Mouse (Mus musculus): ENCODE data around the gene Cnot9.
"Not testable (repeated sequence)": the region's sequence is repeated elsewhere in the genome, so short reads cannot be mapped to it uniquely, and the experiment has no call there.

The Cnot9 gene

DNA sequence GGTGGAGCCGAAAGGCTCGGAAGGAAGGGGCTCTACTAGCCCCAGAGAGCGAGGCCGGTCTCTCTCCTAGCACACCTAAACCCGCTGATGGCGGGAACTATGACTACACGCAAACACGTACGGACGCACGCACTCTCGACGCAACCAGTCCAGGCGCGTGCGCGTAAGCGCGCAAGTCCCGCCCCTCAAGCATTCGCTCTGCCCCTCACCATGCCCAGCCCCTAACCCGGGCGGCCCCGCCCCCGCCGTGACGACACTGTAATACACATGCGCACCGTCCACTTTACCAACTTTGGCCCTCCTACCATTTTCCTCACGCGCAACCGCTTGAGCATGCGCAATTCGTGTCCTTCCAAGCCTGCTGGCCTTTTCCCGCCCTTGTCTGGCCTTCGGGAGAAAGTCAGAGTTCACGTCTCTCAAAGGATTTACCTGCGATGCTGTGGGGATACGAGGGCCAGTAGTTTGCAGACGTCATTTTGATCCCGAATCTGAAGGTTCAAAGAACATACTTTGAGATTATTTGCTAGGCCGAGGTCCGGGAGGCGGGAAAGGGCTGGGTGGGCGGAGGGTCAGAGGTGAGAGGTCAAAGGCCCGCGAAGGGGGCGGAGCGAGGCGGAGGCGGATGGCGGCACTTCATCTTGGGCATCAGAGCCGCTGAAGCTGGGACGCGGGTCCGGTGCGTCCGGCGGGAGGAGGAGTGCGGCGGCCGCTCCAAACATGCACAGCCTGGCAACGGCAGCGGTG lies at the start of gene Cnot9:
TSS of gene Cnot9 (plus strand) at position 338 of the 744 bp plus-strand sequence.
- in situ Hi-C loops (cut with MboI) = no loop called here

DNA sequence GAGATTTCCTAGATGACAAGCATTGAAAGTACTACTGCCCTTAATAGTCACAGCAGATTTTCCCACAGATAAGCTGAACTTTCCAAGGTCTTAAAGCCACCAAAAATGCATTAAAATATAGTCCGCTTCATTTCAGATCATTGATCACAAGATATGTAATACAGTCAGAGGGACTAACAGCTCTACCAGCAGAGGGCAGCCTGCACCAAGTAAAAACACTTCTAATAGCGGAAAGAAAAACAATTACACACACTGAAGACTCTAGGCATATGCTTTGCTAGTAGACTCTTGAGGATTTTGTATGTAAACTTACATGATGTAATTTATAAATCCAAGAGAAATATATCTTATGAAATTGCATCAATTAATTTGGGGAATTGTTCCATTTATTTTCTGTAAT lies 45.6 kb upstream of the Cnot9 start:
- in situ Hi-C loops (cut with MboI) = no loop called here

- in situ Hi-C loops (cut with MboI) = no loop called here
Measured at GRCm38 (mm10) chr1:74485792-74486191, 20.1 kb upstream of the Cnot9 start.

DNA sequence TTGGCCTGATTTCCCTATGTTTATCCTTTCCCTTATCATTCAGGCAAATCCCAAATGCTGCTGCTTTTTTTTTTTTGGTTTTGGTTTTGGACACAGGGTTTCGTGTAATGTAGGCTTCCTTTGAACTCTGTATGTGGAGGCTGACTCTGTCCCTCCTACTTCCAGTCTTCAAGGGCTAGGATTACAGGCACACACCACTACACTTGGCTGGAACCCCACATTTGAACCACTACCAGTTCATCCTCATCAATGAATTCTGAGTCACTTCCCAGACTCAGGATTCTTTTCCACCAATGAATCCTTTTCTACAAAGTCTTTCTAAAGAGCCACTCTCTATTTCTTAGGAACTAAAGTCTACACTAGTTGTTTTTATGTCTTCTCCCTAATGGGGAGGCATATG lies 4.8 kb upstream of the Cnot9 start:
- in situ Hi-C loops (cut with MboI) = no loop called here

DNA sequence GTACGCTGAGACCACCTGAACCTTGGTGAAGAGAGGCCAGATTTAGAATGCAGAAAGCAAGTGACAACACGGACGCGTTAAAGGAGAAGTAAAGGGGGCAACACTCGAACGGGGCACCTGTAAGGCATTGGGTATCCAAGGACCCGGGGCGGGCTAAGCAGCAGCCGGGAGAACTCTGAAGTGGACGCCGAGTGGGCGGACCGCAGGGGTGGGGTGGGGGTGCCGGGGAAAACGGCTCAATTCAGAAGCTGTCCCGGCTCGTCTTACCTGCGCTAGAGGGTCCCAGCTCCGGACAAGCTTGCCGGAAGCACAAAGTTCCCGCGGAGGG lies 501 bp upstream of the Cnot9 start:
- in situ Hi-C loops (cut with MboI) = no loop called here

DNA sequence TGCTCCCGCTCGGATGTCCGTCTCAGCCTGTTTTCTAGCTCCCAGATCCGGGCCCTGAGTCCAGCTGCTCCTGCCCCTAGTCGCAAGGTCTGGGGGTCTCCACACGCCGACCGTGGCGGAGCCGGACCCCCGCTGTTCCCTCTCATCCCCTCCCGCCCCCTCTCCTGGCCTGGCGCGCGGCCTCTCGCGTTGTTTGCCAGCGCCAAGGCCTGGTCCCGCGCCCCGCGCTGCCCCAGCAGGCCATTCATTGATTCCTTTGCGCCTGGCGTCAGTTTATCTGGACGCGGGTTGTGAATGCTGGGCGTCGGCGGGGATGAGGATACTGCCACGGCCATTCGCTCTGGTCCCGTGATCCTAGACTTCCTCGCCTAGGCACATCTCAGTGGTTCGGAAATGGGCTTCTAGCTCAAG lies 618 bp downstream of the Cnot9 start:
- in situ Hi-C loops (cut with MboI) = no loop called here

- in situ Hi-C loops (cut with MboI) = no loop called here
Measured at GRCm38 (mm10) chr1:74507780-74508179, 1.9 kb downstream of the Cnot9 start.

DNA sequence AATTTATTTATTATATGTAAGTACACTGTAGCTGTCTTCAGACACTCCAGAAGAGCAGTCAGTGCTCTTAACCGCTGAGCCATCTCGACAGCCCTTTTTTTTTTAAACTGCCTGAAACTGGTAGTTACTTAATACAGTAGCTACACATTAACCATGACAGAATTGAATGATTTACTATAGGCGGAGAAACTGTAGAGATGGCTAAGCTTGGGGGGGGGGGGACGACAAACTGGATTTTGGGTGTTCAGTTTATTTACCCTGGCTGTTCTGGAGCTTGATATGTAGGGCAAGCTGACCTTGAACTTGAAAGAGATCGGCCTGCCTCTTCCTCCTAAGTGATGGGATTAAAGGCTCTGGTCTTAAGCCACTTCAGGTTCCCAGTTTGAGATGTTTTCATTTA lies 5.4 kb downstream of the Cnot9 start:
- in situ Hi-C loops (cut with MboI) = no loop called here

GRCm38 (mm10) chr1:74512999-74513398 lies 7.1 kb downstream of the Cnot9 start:
- in situ Hi-C loops (cut with MboI) = not testable (repeated sequence)

DNA sequence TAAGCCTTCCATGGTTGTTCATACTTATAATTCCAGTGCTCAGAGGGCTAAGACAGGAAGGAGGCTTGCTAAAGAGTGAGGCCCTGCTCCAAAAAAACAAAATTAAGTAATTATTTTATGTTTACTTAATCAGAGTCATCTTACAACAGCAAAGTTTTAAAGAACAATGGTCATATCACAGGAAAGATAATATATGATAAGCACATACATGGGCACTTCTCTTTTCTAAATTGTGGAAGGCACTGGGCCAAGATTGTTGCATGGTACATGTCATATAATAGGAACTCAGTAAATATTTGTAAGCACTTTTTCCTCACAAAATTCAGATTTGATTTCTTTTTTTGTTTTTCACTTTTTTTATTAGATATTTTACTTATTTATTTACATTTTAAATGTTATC lies 14.0 kb downstream of the Cnot9 start:
- in situ Hi-C loops (cut with MboI) = no loop called here

DNA sequence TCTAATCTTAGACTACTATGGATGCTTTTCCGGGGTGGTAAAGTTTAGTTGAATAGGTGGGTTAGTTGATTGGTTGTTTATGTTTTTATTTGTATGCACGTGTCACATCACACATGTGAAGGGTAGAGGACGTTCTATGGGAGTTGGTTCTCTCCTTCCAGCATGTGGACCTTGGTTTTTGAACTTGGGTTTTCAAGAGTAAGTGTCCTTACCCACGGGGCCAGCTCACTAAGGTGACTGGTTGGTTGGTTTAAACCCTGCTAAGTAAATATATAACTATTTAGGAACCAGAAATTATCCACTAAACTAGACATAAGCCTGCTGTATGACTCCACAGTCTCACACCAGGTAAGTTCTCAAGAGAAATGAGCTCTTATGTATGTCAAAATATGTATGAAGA lies 18.9 kb downstream of the Cnot9 start:
- in situ Hi-C loops (cut with MboI) = no loop called here

DNA sequence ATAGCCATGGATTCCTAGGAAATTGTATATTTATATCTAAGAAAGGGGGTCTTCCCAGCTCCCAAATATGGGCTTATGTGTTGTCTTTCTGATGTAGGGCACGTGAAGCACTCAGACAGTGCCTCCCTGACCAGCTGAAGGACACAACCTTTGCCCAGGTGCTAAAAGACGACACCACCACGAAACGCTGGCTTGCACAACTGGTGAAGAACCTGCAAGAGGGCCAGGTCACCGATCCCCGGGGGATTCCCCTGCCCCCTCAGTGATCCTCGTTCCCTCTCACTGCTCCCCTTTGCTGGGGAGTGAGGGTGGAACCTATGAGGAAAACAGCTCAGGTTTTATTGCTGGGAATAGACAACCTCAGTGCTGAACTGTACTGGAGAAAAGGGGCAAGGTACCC lies 22.7 kb downstream of the Cnot9 start:
- in situ Hi-C loops (cut with MboI) = no loop called here

DNA sequence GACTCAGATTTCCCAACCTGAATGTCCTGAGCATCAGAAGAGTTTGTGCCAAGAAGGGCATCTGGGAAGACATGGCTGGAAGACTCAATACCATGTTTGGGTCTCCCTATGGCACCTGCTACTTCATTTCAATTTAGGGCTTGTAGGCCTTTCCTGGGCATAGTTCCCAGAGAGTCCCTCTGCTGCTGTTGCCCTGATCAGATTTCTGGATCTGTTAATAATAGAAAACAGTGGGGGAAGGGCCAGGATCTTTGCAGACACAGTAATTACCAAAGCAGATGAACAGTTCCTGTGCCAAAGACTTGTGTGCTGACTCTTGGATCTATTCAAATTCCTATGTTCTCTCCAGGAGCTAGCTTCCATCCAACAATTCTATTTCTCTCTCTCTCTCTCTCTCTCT lies 32.8 kb downstream of the Cnot9 start:
- in situ Hi-C loops (cut with MboI) = no loop called here

DNA sequence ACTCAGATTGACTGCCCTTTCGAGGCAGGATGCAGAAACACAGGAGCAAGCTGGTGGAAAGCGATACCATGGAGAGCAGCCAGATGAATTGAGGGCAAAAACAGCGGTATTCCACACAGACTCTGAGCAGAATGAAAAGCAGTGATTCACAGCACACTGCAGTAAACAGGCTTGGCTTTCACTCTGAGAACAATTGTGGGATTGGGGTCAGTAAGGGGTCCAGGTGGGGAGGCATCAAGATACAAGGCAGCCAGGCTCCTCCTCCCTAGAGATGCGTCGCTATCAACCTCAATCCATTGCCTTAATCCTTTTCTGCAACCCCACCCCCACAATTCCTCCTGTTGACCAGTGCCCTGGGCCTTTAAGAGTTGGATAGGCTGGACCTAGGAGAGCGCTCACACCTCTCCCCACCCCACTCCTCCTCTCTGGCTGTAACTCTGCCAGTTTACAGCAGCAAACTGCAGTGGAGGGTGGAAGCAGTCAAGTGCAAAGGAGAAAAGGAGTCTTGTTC lies 36.6 kb downstream of the Cnot9 start, which contains the start of gene Plcd4:
TSS of gene Plcd4 (plus strand) at position 438 of the 511 bp plus-strand sequence.
- in situ Hi-C loops (cut with MboI) = no loop called here

- in situ Hi-C loops (cut with MboI) = no loop called here
Measured at GRCm38 (mm10) chr1:74544184-74544583, 38.3 kb downstream of the Cnot9 start, which contains the start of gene Usp37. Gene Usp37 (minus strand): TSS chr1:74544284.

DNA sequence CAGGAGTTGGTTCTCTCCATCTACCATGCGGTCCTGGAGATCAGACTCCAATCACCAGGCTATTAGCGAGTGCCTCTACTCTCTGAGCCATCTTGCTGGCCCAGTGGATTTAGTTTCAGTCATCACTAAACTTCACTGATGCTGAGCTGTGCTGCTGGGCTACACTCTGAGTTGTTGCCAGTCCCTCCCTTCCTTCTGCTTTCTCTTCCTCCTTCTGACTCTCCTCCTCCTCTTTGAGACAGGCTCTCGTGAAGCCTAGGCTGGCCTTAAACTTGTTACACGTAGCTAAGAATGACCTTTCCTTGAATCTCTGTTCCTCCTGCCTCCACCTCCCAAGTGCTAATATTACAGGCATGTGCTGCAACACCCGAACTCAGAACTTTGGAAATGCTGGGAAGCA lies 53.2 kb downstream of the Cnot9 start:
- in situ Hi-C loops (cut with MboI) = no loop called here

DNA sequence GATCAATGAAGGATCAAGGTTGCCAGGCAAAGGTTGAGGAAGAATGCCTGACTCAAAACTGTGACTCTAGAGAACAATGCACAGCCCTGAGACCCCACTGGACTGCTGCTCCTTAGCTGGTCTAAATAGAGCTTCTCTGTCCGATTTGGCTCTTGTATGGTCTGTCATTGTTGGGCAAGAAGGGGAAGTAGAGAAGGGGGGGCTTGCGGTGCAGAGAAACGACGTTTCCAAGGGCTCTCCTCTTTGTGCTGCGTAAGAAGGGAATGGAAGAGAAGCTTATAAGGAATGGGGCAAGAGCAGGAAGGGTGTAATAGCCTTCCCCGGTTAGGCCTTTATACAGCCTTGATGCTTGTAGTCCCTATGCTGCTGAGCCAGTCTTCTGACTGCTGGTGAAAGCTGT lies 60.0 kb downstream of the Cnot9 start:
- in situ Hi-C loops (cut with MboI) = no loop called here

- in situ Hi-C loops (cut with MboI) = no loop called here
Measured at GRCm38 (mm10) chr1:74569739-74570719, 64.2 kb downstream of the Cnot9 start.
